Mouse (Mus musculus): ENCODE measurements at regions not wholly inside any gene's neighbourhood (a gene's known extent, or its start where the extent isn't known, plus 50 kb on each side); places are given as distances from the start of the nearest gene placed in this dataset.

DNA sequence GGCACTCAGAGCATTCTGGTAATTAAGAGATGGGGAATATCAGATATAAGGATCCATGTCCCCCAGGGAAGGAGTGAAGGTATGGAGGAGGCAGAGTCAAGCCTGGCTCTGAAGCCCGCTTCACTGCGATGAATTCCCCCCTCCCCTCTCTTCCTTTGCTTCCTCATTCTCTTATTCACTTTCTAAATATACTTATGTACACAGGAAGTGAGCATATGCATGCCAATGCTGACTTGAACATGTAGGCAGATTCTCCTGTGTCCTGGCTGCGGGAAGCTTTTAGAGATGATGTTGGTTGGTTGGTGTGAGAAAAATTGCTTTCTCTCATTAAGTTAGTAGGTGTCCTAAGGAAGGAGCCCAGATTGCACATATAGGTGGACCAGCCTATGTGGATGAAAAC lies 192.1 kb downstream of the Tex29 start:
- TF ChIP-seq POLR2A (IDR thresholded peaks at IDR 0.05; ENCODE audit: borderline replicate concordance, control insufficient read depth, low read depth, low read length) (no peak), CTCF (IDR thresholded peaks at IDR 0.05; ENCODE audit: control insufficient read depth, insufficient read depth, low read length) (no peak)

Measured in bone marrow, adult 2 months (tissue).